Mouse (Mus musculus): ENCODE data around the gene Dhcr24. TPM values are rescaled to one million over a fixed set of nuclear protein-coding genes. Genes with fewer than 3 reads are reported as not detected.

Gene Dhcr24
- polyA plus RNA-seq, 1 experiment from 2014 or later = 8.3 TPM

DNA sequence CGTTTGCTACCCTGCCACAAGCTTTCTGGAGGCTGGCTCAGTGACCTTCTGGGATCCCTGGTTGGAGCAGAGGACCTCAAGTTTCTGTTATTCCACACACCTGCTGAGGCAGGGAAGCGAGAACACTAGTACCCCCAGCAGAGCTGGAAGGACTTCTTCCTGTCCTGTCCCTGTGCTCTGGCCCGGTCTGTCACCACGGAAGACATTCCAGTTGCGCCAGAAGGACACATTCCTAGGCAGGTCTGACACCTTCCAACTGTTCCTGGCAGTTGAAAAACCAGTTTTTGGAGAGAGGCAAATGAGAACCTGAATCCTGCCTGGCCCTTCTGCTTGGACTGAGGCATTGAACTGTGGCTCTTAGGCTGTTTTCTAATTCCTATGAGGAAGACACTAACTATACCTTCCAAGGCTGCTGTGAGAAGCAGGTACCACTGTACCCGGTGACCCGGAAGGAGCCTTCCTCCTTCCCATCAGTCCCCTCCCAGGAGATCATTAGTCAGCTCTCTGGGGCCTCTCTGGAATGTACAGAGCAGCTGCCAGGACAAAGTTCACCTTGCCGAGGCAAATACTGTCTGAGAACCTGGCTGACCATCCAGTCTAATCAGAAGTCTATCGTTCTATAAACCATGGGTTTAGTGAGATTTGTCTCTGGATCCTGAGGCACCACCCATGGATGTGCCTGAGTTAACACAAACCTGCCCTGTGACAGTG is 68.0 kb downstream of the Dhcr24 start:
- Histone ChIP-seq H3K27ac (no peak overlapping the region), H3K4me3 (ENCODE audit: inconsistent target) (no peak overlapping the region), H3K79me2 (ENCODE audit: inconsistent target) (no peaks in the 10 kb centered on the region), H3K36me3 (ENCODE audit: inconsistent target) (no peaks in the 10 kb centered on the region)
- WGBS (ENCODE audit: missing documents) = 49% methylated on average over 9 of the region's 9 CpGs

DNA sequence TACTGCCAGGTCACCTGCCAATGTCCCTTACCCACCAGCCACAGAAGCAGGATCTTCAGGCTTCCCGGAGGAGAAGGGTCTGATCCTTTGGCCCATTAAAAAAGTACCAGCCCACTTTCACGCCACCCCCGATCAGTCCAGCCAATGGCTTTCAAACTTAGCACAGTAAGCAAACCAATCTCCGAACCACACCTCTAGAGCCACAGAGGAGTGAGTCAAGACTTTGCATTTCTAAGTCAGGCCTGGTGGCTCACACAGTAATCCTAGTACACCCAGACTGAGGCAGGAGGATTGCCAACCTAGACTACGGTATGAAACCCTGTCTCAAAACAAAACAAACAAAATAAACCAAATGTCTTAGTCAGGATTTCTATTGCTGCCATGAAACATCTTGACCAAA is 68.5 kb downstream of the Dhcr24 start:
- WGBS (ENCODE audit: missing documents) = 75% methylated on average over 5 of the region's 5 CpGs
- Histone ChIP-seq H3K79me2 (ENCODE audit: inconsistent target) (no peaks in the 10 kb centered on the region), H3K36me3 (ENCODE audit: inconsistent target) (no peaks in the 10 kb centered on the region), H3K4me3 (ENCODE audit: inconsistent target) (no peak overlapping the region), H3K27ac (no peak overlapping the region)

GRCm38 (mm10) chr4:106630333-106631220 is 69.7 kb downstream of the Dhcr24 start:
- H3K27ac ChIP-seq = no peak overlapping the region

GRCm38 (mm10) chr4:106632313-106632712 is 71.5 kb downstream of the Dhcr24 start:
- no peak overlapping the region for H3K4me3 ChIP-seq (ENCODE audit: inconsistent target)
- no peak overlapping the region for H3K27ac ChIP-seq
- H3K36me3 ChIP-seq (ENCODE audit: inconsistent target) = no peaks in the 10 kb centered on the region
- no CpG with 5 or more reads among the region's 3 CpGs for WGBS (ENCODE audit: missing documents)
- H3K79me2 ChIP-seq (ENCODE audit: inconsistent target) = no peaks in the 10 kb centered on the region

More at GRCm38 (mm10) chr4:106630333-106631220, 69.7 kb downstream of the Dhcr24 start:
- Histone ChIP-seq H3K4me3 (ENCODE audit: inconsistent target) (no peak overlapping the region), H3K36me3 (ENCODE audit: inconsistent target) (no peaks in the 10 kb centered on the region), H3K79me2 (ENCODE audit: inconsistent target) (no peaks in the 10 kb centered on the region)
- WGBS (ENCODE audit: missing documents) = 51% methylated on average over 14 of the region's 14 CpGs

DNA sequence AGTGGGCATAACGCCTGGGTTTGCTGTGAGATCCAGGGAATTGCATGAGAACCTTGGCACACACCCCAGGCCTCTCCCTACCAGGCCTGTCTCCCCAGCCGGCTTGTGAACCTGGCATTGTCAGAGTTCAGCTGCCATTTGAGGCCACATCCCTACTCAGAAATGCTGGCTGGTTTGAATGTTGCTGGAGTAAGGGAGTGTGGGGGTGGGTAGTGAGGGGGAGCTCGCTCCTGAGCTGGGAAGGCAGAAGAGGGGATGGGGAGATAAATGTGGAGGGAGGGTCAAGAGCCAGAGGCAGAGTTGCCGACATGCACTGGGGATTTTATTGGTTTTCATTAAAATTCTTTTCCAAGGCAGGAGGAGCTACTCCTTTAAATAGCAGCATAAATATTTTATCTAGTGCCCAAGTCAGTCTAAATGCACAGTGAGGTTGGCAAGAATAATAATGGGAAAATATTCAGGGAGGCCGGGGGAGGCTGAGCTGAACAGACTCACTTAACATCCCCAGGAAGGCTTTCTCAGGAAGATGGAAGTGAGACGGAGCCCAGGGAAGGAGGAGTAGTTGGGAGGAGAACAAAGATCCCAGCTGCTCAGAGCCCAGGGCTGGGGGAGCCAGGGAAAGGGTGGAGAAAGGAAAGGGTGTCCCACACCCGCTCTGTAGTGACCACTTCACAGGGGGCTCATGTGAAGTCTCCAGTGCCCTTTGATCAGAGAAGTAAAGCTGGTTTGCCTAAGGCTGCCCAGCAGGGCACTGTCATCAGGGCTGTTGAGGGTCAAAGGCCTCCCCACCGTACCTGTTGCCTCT is 72.6 kb downstream of the Dhcr24 start:
- Histone ChIP-seq H3K4me3 (ENCODE audit: inconsistent target) (no peak overlapping the region), H3K79me2 (ENCODE audit: inconsistent target) (no peaks in the 10 kb centered on the region), H3K27ac (no peak overlapping the region), H3K36me3 (ENCODE audit: inconsistent target) (no peaks in the 10 kb centered on the region)
- WGBS (ENCODE audit: missing documents) = 79% methylated on average over 8 of the region's 8 CpGs

GRCm38 (mm10) chr4:106634086-106634479 is 73.2 kb downstream of the Dhcr24 start:
- no peaks in the 10 kb centered on the region for H3K36me3 ChIP-seq (ENCODE audit: inconsistent target)
- no peaks in the 10 kb centered on the region for H3K79me2 ChIP-seq (ENCODE audit: inconsistent target)
- no peak overlapping the region for H3K4me3 ChIP-seq (ENCODE audit: inconsistent target)
- 65% methylated on average over 9 of the region's 9 CpGs for WGBS (ENCODE audit: missing documents)
- H3K27ac ChIP-seq = no peak overlapping the region

Other genes starting within 250 kb of the Dhcr24 start
- gene Usp24, start 244.8 kb upstream of the Dhcr24 start, polyA plus RNA-seq (2018) = 16.9 to 23.8 TPM (median 18.5 TPM) in 3 replicates
- not detected in 3 replicates for gene Pcsk9, start 96.7 kb upstream of the Dhcr24 start, polyA plus RNA-seq (2018)
- gene Bsnd, start 68.8 kb upstream of the Dhcr24 start, polyA plus RNA-seq (2018) = not detected in 3 replicates
- not detected in 3 replicates for gene Lexm, start 56.2 kb downstream of the Dhcr24 start, polyA plus RNA-seq (2018)
- not detected in 3 replicates for gene Ttc22, start 61.4 kb downstream of the Dhcr24 start, polyA plus RNA-seq (2018)
- gene Pars2, start 90.0 kb downstream of the Dhcr24 start, polyA plus RNA-seq (2018) = 3.0 to 5.1 TPM (median 3.6 TPM) in 3 replicates
- 22.3 to 28.9 TPM (median 24.3 TPM) in 3 replicates for gene Ttc4, start 117.9 kb downstream of the Dhcr24 start, polyA plus RNA-seq (2018)
- gene Mroh7, start 169.9 kb downstream of the Dhcr24 start, polyA plus RNA-seq (2018) = not detected in 3 replicates
- not detected in 3 replicates for gene Fam151a, start 172.9 kb downstream of the Dhcr24 start, polyA plus RNA-seq (2018)
- 2.5 to 3.7 TPM (median 3.4 TPM) in 3 replicates for gene Acot11, start 244.0 kb downstream of the Dhcr24 start, polyA plus RNA-seq (2018)

Measured in macrophage (primary cell).